Comparison of ENCODE assay signal across 11 mouse cellular contexts in genomic region chr13:111384011-111384985, GRCm38 (mm10).
DNase-seq lines count a peak whose midpoint lies in the region; ATAC-seq lines count a peak whose summit lies in the region.
"Had no signal": no experiment of that assay in that cellular context is flagged by ENCODE, and none has a peak within 500 bp of the region (broad histone marks: within the 10 kb centered on the region; RNA-seq: fewer than 3 reads in every experiment).

No protein-coding gene starts in this region.

- H3K27me3 ChIP-seq in forebrain, embryonic 16.5 days (replicated peaks; ENCODE audit: control insufficient read depth, insufficient read depth, low read length): no peaks in the 10 kb centered on the region
- H3K27me3 ChIP-seq in forebrain, embryonic 13.5 days: no peaks in the 10 kb centered on the region
- no peaks in the 10 kb centered on the region for H3K27me3 ChIP-seq in midbrain, embryonic 14.5 days (ENCODE audit: control insufficient read depth, insufficient read depth, low read length)
- no peaks in the 10 kb centered on the region for H3K27me3 ChIP-seq in midbrain, embryonic 13.5 days

- H3K4me2 ChIP-seq in forebrain, embryonic 16.5 days (ENCODE audit: low read length): no peak overlapping the region
- no peak overlapping the region for H3K4me2 ChIP-seq in forebrain, embryonic 13.5 days
- H3K4me2 ChIP-seq in midbrain, embryonic 14.5 days (ENCODE audit: low read length): no peak overlapping the region
- H3K4me2 ChIP-seq in midbrain, embryonic 13.5 days (replicated peaks): no peak overlapping the region

- WGBS in forebrain, embryonic 16.5 days: 53% methylated on average over 12 of the region's 12 CpGs
- 75% methylated on average over 12 of the region's 12 CpGs for WGBS in forebrain, embryonic 13.5 days
- WGBS in midbrain, embryonic 14.5 days: 76% methylated on average over 12 of the region's 12 CpGs
- WGBS in midbrain, embryonic 13.5 days: 83% methylated on average over 12 of the region's 12 CpGs

- peak; percentile 39 for DNase-seq in layer of hippocampus, adult 11-12 months (ENCODE audit: low spot score)
- DNase-seq in layer of hippocampus, postnatal 25 days (ENCODE audit: extremely low spot score in 1 of 2, low spot score in 1 of 2): no peak
- peak; percentile 27 for DNase-seq in midbrain, embryonic 14.5 days
- DNase-seq in layer of hippocampus, adult 9-10 months (ENCODE audit: low spot score): peak; percentile 45
- DNase-seq in thymus, postnatal 0 days (ENCODE audit: low spot score): no peak
- DNase-seq: kidney, postnatal 10 days; liver had no signal

- no peak overlapping the region for H3K4me3 ChIP-seq in forebrain, embryonic 16.5 days (replicated peaks; ENCODE audit: low read length)
- no peak overlapping the region for H3K4me3 ChIP-seq in forebrain, embryonic 13.5 days
- H3K4me3 ChIP-seq in midbrain, embryonic 14.5 days (replicated peaks; ENCODE audit: low read depth, low read length): no peak overlapping the region
- no peak overlapping the region for H3K4me3 ChIP-seq in midbrain, embryonic 13.5 days (replicated peaks)

- peak; percentile 57; the same call in 1 of the 2 replicates for ATAC-seq in forebrain, embryonic 16.5 days
- no peak for ATAC-seq in forebrain, embryonic 13.5 days
- ATAC-seq in midbrain, embryonic 14.5 days (ENCODE audit: low FRiP score, low TSS enrichment): no peak
- ATAC-seq in midbrain, embryonic 13.5 days: no peak

- H3K27ac ChIP-seq in forebrain, embryonic 16.5 days (ENCODE audit: low read length): no peak overlapping the region
- H3K27ac ChIP-seq in forebrain, embryonic 13.5 days: no peak overlapping the region
- H3K27ac ChIP-seq in midbrain, embryonic 14.5 days (replicated peaks; ENCODE audit: low read depth, low read length): no peak overlapping the region
- no peak overlapping the region for H3K27ac ChIP-seq in midbrain, embryonic 13.5 days
- H3K27ac ChIP-seq: macrophage had no signal

- no peak overlapping the region for H3K9ac ChIP-seq in forebrain, embryonic 16.5 days (replicated peaks; ENCODE audit: low read depth, low read length)
- no peak overlapping the region for H3K9ac ChIP-seq in forebrain, embryonic 13.5 days
- H3K9ac ChIP-seq in midbrain, embryonic 14.5 days (replicated peaks; ENCODE audit: low read length): no peak overlapping the region
- H3K9ac ChIP-seq in midbrain, embryonic 13.5 days (replicated peaks): no peak overlapping the region

- no peaks in the 10 kb centered on the region for H3K4me1 ChIP-seq in forebrain, embryonic 16.5 days (replicated peaks; ENCODE audit: control insufficient read depth, insufficient read depth, low read length)
- no peaks in the 10 kb centered on the region for H3K4me1 ChIP-seq in forebrain, embryonic 13.5 days
- H3K4me1 ChIP-seq in midbrain, embryonic 14.5 days (ENCODE audit: control insufficient read depth, insufficient read depth, low read length): no peaks in the 10 kb centered on the region
- H3K4me1 ChIP-seq in midbrain, embryonic 13.5 days (replicated peaks): no peaks in the 10 kb centered on the region

- H3K9me3 ChIP-seq in forebrain, embryonic 16.5 days (ENCODE audit: control insufficient read depth, low read length): no peaks in the 10 kb centered on the region
- H3K9me3 ChIP-seq in forebrain, embryonic 13.5 days (replicated peaks): no peaks in the 10 kb centered on the region
- H3K9me3 ChIP-seq in midbrain, embryonic 14.5 days (ENCODE audit: control insufficient read depth, low read length): no peaks in the 10 kb centered on the region
- 0 out of 2 replicates have a peak, but pooled peaks cover 2% of the 10 kb centered on the region for H3K9me3 ChIP-seq in midbrain, embryonic 13.5 days

- no peaks in the 10 kb centered on the region for H3K36me3 ChIP-seq in forebrain, embryonic 16.5 days (ENCODE audit: control insufficient read depth, insufficient read depth)
- no peaks in the 10 kb centered on the region for H3K36me3 ChIP-seq in forebrain, embryonic 13.5 days (ENCODE audit: poor library complexity, severe bottlenecking)
- H3K36me3 ChIP-seq in midbrain, embryonic 14.5 days (ENCODE audit: control insufficient read depth, insufficient read depth, low read length): no peaks in the 10 kb centered on the region
- no peaks in the 10 kb centered on the region for H3K36me3 ChIP-seq in midbrain, embryonic 13.5 days

Comparison
In these comparisons a context has a peak if more than half of its experiments do, and no peak if none do; other contexts are left out.
1. DNase-seq: peak in layer of hippocampus, adult 11-12 months (single experiment), midbrain, embryonic 14.5 days (single experiment) and layer of hippocampus, adult 9-10 months (single experiment); none in layer of hippocampus, postnatal 25 days (0 of 2) and thymus, postnatal 0 days (single experiment).